Mouse (Mus musculus): ENCODE results near the gene Tgfbr3l.

Gene Tgfbr3l

DNA sequence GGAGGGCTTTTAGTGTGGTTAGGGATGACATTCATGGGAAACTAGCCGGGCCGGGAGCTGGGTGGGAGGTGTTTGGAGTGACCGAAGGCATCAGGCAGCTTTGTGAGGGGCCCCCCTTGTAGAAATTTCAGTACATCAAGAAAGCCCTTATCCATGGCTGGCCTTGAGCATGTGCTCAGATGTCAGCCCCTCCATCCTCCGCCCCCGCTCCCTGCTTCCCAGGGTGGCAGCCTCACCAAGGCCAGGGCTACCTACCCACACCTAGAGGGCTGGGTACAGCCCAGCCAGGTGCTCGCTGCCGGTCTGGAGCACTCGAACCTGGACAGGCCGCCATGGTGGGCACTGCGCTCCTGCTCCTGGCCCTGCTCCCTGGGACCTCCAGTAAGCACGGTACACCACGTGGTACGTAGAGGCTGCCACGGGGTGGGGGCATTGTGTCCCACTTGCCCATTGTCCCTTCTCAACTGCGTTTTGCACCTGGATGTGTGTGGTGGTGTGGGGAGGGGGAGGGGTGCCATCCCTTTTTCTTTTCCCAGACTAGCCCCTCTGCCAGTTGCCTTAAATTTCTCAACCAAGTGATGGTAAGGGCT is at the start of gene Tgfbr3l:
Tgfbr3l (plus strand) TSS at position 264 of the 590 bp plus-strand sequence.
- no peak for DNase-seq (ENCODE audit: low spot score in 2 of 2)

DNA sequence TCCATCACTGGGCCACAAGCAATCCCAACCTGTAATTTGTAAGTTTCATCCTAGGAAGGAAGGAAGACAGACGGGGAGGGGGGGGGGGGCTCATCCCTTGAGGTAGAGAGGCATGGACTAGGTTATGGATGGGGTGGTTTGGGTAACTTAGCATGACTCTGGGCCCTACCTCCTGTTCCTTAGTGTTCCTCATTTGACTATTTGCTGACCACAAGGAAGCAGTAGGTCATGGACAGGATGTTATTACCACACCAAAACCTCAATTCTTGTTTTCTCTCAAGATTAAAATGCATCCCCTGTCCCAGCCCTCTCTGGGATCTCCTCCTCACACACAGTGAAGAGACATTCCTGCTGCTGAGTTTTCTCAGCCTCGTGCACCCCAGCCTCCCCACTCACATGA is 46.7 kb upstream of the Tgfbr3l start:
- DNase-seq (ENCODE audit: low spot score in 2 of 2) = no peak

DNA sequence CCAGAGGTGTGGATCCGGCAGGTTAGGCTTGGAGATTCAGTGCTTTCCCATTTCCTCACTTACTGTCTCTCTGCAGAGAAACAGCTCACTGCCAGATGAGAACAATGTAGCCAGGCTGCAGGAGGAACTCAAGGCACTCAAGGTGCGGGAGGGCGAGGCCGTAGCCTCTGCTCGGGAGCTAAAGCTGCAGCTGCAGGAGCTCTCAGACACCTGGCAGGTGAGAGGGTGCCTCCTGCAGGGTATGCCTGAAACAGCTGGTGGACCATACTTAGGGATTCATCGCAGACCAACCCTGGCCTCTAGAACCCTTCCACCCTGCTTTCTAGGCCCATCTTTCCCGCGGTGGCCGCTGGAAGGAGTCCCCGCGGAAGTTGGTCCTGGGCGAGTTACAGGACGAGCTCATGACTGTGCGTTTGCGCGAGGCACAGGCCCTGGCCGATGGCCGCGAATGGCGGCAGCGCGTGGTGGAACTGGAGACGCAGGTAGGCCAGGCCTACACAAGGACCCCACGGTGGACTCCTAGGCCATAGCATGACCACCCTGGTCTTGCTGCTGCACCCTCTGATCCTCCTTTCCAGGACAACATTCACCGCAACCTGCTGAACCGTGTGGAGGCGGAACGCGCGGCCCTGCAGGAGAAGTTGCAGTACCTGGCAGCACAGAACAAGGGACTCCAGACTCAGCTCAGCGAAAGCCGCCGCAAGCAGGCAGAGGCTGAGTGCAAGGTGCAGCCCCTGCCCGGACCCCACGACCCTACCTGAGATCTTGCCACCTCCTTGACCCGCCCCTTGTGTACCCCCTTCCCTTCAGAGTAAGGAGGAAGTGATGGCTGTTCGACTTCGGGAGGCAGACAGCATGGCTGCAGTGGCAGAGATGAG is 42.5 kb upstream of the Tgfbr3l start:
- DNase-seq (ENCODE audit: low spot score in 2 of 2) = no peak

DNA sequence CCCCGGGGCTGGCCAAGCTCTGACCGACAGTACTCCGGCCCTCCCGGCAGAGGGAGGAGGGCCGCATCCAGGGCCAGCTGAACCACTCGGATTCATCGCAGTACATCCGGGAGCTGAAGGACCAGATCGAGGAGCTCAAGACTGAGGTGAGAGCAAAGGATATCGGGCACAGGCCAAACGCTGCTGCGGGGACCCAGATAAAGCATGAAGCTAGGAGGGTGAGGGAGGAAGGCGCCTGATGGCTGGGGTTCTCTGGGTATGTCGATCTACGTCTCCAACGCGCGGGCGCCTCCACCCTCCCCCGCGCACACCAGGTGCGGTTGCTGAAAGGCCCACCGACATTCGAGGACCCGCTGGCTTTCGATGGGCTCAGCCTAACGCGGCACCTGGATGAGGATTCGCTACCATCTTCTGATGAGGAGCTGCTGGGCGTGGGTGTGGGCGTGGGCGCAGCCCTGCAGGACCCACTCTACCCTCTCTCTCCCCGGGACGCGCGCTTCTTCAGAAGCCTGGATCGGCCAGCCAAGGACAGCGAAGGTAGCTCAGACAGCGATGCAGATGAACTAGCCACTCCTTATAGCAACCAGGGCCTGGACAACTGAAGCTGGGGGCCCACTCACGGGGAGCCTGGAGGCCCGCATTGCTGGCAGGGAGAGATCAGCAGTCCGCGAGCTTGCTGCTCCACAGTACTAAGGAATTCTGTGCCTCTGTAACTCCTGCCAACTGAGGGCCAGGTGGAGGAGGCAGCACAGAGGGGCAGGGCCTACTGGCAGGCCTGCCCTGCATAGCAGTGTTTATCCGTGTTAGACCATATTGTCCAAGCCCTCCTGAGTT is 41.6 kb upstream of the Tgfbr3l start:
- no peak for DNase-seq (ENCODE audit: low spot score in 2 of 2)

DNA sequence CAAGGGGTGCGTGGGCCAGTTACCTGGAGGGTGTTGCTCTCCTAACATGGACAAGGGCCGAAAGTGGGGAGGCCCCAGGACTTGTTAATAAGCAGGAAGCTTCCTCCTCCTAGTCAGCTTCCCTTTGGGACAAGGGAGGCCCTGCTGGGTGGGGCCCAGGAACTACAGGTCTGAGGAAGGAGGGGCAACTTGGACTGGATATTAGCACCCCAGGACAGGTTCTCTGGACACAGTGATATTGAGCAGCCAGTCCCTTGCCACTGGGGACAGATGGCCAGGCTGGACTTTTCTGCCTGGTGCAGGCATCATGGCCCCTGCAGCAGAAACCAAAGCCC is 41.0 kb upstream of the Tgfbr3l start:
- DNase-seq (ENCODE audit: low spot score in 2 of 2) = no peak

DNA sequence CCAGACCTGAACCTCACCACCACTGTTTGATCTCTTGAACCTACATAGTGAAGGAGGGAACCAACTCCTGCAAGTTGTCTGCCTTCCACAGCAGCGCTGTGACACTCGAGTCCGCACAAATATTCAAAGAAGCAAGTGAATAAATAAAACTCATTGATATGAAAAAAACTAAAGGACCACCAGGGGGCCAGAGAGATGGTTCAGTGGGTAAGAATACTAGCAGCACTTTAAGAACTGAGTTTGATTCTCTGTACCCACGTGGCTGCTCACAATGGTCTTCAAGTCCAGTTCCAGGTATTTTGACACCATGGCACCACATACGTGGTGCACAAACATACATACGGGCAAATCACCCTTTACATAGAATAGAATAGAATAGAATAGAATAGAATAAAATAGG is 36.9 kb upstream of the Tgfbr3l start:
- no peak for DNase-seq (ENCODE audit: low spot score in 2 of 2)

DNA sequence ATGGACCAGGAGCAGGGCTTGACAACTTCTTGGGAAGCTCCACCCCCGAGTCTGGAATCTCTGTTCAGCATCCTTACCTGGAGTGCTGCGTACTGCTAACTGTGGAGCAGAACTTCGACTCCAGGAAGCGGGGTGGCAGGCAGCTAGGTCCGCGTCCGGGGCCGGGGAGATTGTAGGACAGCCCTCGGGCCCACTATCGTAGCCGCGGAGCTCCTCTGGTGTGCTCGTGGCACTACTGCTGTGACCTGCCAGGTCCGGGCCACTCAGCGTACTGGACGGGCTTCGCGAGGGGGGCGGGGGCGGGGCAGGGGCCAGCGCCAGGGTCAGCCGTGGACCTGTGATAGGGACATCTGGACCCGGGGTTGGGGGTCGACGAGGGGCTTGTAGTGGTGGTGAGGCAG is 35.2 kb upstream of the Tgfbr3l start:
- no peak for DNase-seq (ENCODE audit: low spot score in 2 of 2)

DNA sequence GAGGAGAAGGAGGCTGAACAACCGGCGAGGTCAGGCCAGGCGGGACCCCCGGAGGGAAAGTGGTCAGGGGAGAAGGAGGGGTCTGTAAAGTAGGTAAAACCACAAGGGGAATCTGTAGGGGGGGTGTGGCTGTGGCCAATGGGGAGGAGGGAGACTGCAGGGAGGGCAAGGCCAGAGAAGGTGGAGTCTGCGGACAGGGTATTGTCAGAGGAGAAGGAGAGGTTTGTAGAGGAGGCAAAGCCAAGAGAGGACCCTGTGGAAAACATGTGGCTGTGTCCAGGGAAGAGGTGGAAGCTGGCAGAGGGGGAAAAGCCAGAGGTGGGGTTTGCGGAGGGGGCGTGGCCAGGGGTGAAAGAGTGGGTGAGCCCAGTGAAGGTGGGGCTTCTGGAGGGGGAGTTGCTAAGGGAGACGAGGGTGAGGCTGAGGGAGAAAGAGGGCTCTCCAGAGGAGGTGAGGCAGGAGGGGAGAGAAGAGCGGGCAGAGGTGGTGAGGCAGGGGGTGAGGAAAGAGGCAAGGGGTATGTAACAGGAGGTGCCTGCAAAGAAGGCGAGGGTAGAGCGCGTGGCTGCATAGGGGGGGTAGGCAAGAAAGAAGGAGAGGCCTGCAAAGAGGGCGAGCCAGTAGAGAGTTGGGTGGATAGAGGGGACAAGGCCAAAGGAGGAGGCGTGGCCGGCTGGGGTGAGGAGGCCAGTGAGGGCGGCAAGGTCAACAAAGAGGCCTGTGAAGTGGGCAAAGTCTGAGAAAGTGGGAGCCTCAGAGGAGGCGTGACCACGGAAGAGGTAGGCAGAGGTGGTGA is 34.6 kb upstream of the Tgfbr3l start:
- DNase-seq (ENCODE audit: low spot score in 2 of 2) = peak in 1 of 2 experiments; percentile 17

DNA sequence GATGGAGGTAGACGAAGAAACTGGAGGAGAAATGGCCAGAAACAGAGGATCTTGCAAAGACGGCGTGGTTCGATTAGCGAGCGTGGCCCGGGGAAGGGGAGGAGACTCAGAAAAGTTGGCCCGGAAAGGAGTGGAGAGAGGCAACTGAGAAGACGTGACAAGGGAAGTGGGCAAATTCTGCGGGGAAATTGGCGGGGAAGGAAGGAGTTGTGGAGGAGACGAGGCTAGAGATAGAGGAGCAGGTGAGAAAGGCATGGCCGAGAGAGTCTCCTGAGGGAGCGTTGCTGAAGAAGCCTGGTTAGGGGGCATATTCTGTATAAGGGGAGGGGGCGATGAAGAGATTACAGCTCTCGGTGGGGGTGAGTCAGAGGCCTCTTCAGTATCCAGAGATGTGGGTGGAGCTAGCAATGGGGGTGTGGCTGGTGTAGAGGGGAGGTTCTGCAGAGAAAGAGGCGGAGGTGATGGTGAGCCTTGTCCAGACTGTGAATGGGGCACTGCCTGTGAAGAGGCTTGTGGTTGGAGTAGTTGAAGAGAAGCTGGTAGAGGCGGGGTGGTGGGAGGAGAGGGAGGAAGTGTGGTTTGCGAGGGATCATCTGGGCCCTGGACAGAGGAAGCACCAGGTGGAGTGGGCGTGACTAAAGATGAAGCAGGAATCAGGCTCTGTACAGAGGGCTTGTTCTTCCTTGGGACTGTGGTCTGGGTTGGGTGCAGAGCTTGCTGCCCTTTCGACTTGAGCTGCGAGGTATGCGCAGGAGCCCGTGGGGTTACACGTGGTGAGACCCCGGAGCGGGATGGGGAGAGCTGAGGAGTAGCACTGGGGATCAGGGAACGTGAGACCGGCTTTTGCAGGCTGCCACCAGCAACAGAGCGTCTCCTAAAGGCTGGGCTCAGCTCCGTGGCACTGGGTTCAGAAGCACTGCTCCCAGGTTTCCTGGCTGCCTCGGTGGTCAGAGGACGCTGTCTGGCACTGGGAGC is 33.7 kb upstream of the Tgfbr3l start:
- DNase-seq (ENCODE audit: low spot score in 2 of 2) = peak in 1 of 2 experiments; percentile 38

DNA sequence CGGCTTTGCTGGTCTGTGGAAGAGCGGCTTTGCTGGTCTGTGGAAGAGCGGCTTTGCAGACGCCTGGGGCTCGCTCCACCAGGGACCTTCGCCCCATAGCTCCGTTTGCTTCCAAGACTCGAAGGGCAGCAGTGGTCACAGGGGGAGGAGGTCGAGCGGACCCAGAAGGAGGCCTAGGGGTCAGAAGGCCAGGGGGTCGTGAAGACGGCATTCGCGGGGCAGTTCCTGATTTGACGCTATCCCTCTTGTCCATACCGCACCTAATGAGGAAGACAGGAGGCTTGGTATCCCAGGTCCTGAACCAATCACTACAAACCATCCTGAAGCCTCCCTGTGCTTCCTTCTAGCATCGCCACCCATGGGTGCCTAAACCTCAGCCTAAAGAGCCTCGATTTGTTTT is 31.7 kb upstream of the Tgfbr3l start:
- DNase-seq (ENCODE audit: low spot score in 2 of 2) = no peak

DNA sequence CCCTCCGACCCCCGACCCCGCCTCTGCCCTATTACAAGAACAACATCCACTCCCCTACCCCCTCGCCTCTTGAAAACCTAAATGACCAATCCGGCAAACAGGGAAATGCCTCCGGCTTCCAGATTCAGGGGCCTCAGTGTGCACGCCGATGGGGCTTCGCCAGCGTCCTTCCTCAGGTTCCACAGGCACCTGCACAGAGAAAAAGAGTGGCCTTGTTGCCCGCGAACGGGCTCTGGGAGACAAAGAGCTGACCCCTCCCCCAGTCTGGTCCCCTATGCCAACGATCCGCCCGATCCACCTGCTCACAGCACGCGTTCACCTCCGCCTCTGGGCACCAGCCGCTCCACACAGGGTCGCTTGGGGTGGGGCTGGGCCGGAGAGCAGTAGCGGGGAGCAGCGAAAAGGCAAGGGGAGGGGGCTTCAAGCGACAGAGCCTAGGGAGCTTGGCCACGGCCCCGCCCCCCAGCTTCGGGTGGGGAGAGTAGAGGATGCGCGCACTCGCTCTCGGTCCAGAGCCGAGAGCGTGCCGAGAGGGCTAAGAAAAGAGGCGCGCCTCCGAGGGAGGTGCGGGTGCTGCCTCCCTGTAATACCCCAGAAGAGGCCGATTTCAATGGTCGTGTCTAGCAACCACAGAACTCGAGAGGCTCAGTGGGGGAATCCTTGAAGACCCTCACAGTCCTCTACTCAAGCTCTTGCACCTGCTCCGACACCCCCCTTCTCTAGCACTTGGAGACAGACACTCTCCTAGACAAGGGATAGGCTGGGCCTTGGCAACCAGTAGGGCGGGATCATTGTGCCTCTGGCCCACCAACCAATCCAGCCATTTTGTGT is 31.0 kb upstream of the Tgfbr3l start, which contains the start of gene Prr36:
Prr36 (minus strand) TSS at position 669 of the 831 bp plus-strand sequence.
- DNase-seq (ENCODE audit: low spot score in 2 of 2) = no peak

DNA sequence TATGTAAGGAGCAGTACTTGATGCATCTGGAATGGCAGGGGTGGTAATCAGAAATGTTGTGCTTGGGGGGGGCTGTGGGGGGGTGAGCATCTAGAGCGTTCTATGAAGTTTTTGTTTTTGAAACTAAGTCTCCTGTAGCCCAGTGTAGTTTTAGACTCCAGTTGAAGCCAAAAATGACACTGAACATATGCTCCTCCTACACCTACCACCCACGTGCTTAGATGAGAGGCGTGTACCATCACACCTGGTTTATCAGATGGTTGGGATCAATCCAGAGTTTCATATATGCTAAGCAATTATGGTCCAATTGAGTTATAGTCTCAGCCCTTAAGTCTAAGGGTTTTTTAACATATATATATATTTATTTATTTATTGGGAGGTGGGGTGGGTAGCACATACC is 28.4 kb upstream of the Tgfbr3l start:
- no peak for DNase-seq (ENCODE audit: low spot score in 2 of 2)

DNA sequence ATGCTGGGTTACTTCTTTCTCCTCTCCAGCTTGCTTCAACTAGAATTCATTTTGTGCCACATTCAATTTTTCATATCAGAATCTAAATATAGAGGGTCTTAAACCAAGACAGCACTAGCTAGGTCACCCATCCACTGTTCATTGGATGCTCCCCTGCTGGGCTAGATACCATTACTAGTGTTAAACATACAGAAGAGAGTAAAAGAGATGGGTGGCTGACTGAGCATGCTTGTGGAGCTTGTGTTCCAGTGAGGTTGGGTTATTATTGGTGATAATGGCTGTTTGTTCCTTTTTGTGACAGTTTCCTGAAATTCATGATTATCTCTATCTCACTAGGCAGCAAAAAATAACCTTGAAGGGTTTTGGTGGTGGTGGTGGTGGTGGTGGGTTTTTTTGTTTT is 26.0 kb upstream of the Tgfbr3l start:
- DNase-seq (ENCODE audit: low spot score in 2 of 2) = no peak

DNA sequence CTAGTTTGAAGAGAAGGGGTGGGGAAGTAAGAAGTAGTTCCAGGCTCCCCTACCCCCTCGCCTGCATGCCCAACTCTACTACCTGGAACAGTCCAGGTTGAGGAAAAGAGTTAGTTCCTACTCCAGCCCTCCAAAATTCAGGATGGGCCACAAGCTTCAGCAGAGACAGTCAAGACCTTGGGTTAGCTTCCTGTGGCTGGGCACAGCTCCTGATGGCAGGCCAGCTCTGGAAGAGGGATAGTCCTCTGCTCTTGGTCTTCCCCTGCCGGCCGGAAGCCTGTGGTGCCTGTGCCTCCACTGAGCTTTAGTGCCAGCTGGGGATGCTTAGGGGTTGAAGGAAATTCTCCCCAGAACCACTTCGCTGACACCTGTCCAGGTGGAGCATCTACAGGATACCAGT is 21.7 kb upstream of the Tgfbr3l start:
- DNase-seq (ENCODE audit: low spot score in 2 of 2) = no peak

DNA sequence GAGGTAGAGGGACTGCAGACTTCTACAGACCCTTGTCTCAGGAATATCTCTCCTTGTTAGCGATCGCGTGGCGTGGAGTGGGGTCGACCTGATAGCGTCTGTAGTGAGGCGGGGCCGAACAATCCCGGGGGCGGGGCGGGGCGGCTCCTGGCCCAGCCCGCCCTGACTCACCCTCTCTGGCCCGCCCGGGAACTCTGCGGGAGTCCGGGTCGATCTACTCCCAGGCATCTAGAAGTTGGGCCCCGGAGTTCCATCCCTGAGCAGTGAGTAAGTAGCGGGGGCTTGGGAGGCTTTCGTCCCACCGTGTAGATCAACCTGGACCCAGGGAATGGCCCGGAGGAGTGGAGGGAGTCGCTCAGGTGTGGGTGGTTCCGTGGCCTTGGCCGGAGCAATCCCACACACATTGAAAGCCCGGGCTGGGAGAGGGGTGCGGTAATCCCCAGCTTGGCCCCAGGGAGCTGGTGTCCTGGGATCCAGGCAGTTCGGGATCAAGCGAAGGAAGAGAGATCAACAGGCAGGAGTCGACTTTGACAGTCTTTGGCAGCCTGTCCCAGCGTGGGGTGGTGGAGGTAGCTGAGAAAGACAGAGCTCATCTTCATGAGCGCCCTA is 21.2 kb upstream of the Tgfbr3l start, which contains the start of gene Lrrc8e:
Lrrc8e (plus strand) TSS at position 89 of the 609 bp plus-strand sequence.
- DNase-seq (ENCODE audit: low spot score in 2 of 2) = no peak

DNA sequence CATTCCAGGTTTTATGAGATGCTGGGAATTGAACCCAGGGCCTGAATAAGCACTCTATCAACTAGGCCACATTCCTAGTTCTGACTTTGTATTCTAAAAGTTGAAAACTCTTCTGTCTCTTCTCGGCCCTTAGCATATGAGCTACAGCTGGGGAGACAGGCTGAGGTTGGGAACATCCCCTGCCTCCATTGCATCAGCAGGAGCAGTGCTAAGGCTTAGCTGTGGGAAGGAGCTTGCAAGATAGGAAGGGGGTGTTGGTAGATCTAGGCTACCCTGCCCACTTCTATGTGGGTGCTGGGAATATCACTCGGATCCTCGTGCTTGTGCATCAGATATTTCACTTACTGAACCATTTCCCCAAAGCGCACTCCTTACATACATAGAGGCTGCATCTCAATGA is 20.1 kb upstream of the Tgfbr3l start:
- DNase-seq (ENCODE audit: low spot score in 2 of 2) = no peak

DNA sequence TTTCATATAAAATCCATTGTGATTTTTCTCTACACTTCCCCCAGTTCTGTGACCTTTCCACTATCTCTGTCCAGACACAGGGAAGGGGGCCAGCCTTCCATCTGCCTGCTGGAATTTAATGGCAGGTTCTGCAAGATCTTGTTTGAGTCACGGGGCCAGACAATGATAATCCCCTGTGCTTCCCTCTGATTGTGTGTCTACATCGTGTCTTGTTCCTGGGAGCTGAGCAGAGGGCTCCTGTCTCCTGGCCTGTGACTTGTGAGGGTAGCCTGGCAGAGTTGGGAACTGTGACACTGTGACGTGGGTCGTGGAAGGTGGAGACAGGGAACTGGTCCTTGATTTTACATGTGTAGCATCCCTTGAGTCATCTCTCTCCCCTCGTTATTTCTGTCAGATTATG is 18.2 kb upstream of the Tgfbr3l start:
- DNase-seq (ENCODE audit: low spot score in 2 of 2) = no peak

DNA sequence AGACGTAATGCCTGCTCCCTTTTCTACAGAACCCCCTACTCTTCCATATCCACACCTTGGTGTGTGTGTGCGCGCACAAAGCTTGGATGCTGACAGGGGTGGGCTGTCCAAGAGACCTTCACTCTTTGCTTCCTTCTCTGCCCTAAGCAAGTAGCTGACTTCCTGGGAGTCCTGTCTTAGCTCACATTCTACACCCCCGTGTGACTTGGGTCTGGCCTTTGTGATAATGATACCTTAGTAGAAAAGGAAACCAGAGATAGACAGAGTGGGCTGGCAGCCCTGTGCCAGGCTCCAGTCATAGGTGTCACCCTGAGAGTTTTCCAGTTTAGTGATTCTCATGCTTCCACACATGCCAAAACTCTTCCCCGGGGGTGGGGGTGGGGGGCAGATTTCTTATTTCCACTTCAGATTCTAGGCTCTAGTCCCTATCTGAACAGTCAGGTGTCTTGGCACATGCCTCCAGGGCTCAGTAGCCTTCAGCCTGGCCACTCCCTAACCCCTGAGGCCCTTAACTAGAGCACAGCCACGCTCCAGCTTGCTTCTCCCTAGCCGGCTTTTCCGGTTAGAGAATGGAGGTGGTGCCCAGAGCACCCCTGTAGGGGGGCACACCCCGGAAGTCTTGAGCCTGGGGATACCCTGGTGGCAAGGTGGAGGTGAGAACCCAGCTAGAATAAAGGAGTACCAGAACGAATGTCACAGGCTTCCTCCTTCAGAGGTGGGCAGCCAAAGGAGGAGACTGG is 17.2 kb upstream of the Tgfbr3l start:
- DNase-seq (ENCODE audit: low spot score in 2 of 2) = no peak

Data from spleen, postnatal 14 days (tissue).